Mouse (Mus musculus) CH12.LX (cell line): Measurements from ENCODE around the gene Zfp786. TPM values are rescaled to one million over a fixed set of nuclear protein-coding genes. Genes with fewer than 3 reads are reported as not detected.
"Not testable (repeated sequence)": the region's sequence is repeated elsewhere in the genome, so short reads cannot be mapped to it uniquely, and the experiment has no call there.

ENCODE experiments used
- DNase-seq: peaks from one replicate; pipeline ENCODE4 v3.0.0-alpha.2; 2013; ENCODE audit errors: extremely low read depth
- H3K27ac ChIP-seq: 2 replicates; pipeline ENCODE4 v1.5.1; 2012; ENCODE audit warnings: low read depth, mild to moderate bottlenecking, control low read depth, moderate library complexity; ENCODE audit not compliant: insufficient read depth
- H3K27me3 ChIP-seq: replicated peaks from 2 replicates; pipeline ENCODE3; 2012; ENCODE audit warnings: inconsistent platforms
- H3K36me3 ChIP-seq, 2 experiments: replicated peaks in 1 of 2; 2 replicates each; pipeline versions ENCODE3 to v1.6.1; 2012; ENCODE audit warnings: inconsistent platforms in 1 of 2, low read length in 1 of 2, mild to moderate bottlenecking in 1 of 2, mixed read lengths in 1 of 2, moderate library complexity in 1 of 2; ENCODE audit not compliant: control insufficient read depth in 1 of 2, insufficient read depth in 1 of 2
- H3K4me1 ChIP-seq, 2 experiments: 2 replicates each; pipeline ENCODE4 v1.6.1; 2012; ENCODE audit warnings: inconsistent platforms in 1 of 2, moderate library complexity in 1 of 2; ENCODE audit not compliant: insufficient read depth in 2 of 2, control insufficient read depth in 1 of 2
- H3K4me2 ChIP-seq: 2 replicates; pipeline ENCODE4 v1.6.1; 2012; ENCODE audit warnings: low read depth, mild to moderate bottlenecking, control low read depth; ENCODE audit not compliant: poor library complexity, insufficient read depth, severe bottlenecking
- H3K4me3 ChIP-seq, 3 experiments: fragments of 150-350 bp in 1 of 3; sonication (generic) in 1 of 3; replicated peaks in 1 of 3; 2 replicates each; pipeline versions ENCODE3 to v1.5.1; 2011 to 2012; ENCODE audit warnings: low read depth in 2 of 3, low read length in 2 of 3, mild to moderate bottlenecking in 2 of 3, moderate library complexity in 2 of 3, control low read depth in 1 of 3, improper control_type of control experiment in 1 of 3, inconsistent platforms in 1 of 3, mixed read lengths in 1 of 3; ENCODE audit not compliant: poor library complexity in 1 of 3
- H3K79me2 ChIP-seq: replicated peaks from 2 replicates; pipeline ENCODE4 v1.6.1; 2012; ENCODE audit warnings: mild to moderate bottlenecking, moderate library complexity; ENCODE audit not compliant: control insufficient read depth, poor library complexity, insufficient read depth, severe bottlenecking; ENCODE audit errors: extremely low read depth
- H3K9ac ChIP-seq: 2 replicates; pipeline ENCODE4 v1.6.1; 2012; ENCODE audit warnings: low read depth, mild to moderate bottlenecking, control low read depth, moderate library complexity; ENCODE audit not compliant: insufficient read depth
- H3K9me3 ChIP-seq: replicated peaks from 2 replicates; pipeline ENCODE3; 2012; ENCODE audit warnings: low read length, inconsistent platforms, mixed read lengths
- CHD1 ChIP-seq: IDR thresholded peaks from 2 replicates; pipeline ENCODE4 v1.6.1; 2012; ENCODE audit warnings: low read depth, low read length, improper control_type of control experiment, inconsistent platforms
- E2F4 ChIP-seq: IDR thresholded peaks from 2 replicates; pipeline ENCODE4 v1.6.1; 2011; ENCODE audit warnings: low read depth, low read length, improper control_type of control experiment; ENCODE audit not compliant: insufficient replicate concordance
- ELF1 ChIP-seq: IDR thresholded peaks from 2 replicates; pipeline ENCODE4 v1.6.1; 2014; ENCODE audit warnings: low read depth, mild to moderate bottlenecking, inconsistent platforms, low read length, improper control_type of control experiment
- GABPA ChIP-seq: IDR thresholded peaks from 2 replicates; pipeline ENCODE4 v1.6.1; 2012; ENCODE audit warnings: low read depth, low read length, improper control_type of control experiment, inconsistent platforms; ENCODE audit not compliant: insufficient replicate concordance
- IRF4 ChIP-seq: IDR thresholded peaks from 2 replicates; pipeline ENCODE4 v1.6.1; 2014; ENCODE audit warnings: low read depth, mild to moderate bottlenecking, inconsistent platforms, low read length, improper control_type of control experiment
- MAFK ChIP-seq: IDR thresholded peaks from 2 replicates; pipeline ENCODE4 v1.6.1; 2011; ENCODE audit warnings: low read length, improper control_type of control experiment; ENCODE audit not compliant: insufficient replicate concordance
- MEF2A ChIP-seq: IDR thresholded peaks from 2 replicates; pipeline ENCODE4 v1.6.1; 2014; ENCODE audit warnings: low read depth, mild to moderate bottlenecking, inconsistent platforms, low read length, improper control_type of control experiment, borderline replicate concordance
- MXI1 ChIP-seq: IDR thresholded peaks from 2 replicates; pipeline ENCODE4 v1.6.1; 2011; ENCODE audit warnings: mild to moderate bottlenecking, low read depth, low read length, improper control_type of control experiment
- TBP ChIP-seq: conservative IDR thresholded peaks from 2 replicates; pipeline ENCODE4 v1.6.1; 2011; ENCODE audit warnings: low read depth, low read length, improper control_type of control experiment
- UBTF ChIP-seq: IDR thresholded peaks from 2 replicates; pipeline ENCODE4 v1.6.1; 2012; ENCODE audit warnings: low read depth, mild to moderate bottlenecking, inconsistent platforms, low read length, improper control_type of control experiment, moderate library complexity
- ZNF384 ChIP-seq: IDR thresholded peaks from 2 replicates; pipeline ENCODE4 v1.6.1; 2012; ENCODE audit warnings: low read depth, low read length, improper control_type of control experiment, inconsistent platforms
- dilution Hi-C: fragments of 300-500 bp; cut with MboI; formaldehyde crosslinking; loops from 2 replicates; pipeline ENCODE4 v1.14.3; 2020; ENCODE audit warnings: low sequenced_read_pairs; ENCODE audit not compliant: extremely low pct_unique_long_range_greater_than_20kb, extremely low pct_ligation_motif_present
- in situ Hi-C: fragments of 300-500 bp; cut with MboI; formaldehyde crosslinking; loops from 3 replicates; pipeline ENCODE4 v1.14.3; 2019; ENCODE audit warnings: low sequenced_read_pairs, low pct_ligation_motif_present, low pct_unique_long_range_greater_than_20kb, mixed read lengths
- polyA plus RNA-seq: library from polyadenylated mRNA; unstranded; fragments of >175 nt; gene quantifications from 2 replicates; pipeline ENCODE4 v1.2.1, GENCODE M21; 2012; ENCODE audit warnings: low read depth; ENCODE audit not compliant: insufficient read length
- total RNA-seq, 2 experiments: library from RNA; depleted of rRNA; stranded (reverse); fragments of 300-350 nt in 1 of 2; fragments of >200 nt in 1 of 2; gene quantifications; 2 replicates each; pipeline ENCODE4 v1.2.3; 2012 to 2014

Zfp786 gene
- total and polyA plus RNA-seq, 3 experiments, result 0.30 to 0.89 (median 0.40) TPM

DNA sequence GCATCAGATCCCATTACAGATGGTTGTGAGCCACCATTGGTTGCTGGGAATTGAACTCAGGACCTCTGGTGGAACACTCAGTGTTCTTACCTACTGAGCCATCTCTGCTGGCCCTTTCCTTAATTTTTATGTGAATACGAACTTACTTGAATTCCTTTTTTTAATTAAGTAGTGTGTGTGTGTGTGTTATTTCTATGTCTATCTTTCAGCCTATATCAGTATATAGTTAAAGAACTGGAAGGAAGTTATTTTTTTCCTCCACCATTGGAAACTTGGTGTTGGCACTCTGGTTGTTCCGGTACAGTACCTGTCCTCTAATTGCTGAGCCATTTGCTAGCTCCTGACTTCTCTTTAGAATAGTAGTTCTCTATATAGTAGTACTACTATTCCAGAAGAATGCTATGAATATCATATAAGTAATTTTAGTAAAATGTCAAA is 50.1 kb downstream of the Zfp786 start:
- DNase-seq, result peak; percentile 68
- Histone ChIP-seq H3K4me1 (peaks cover 7 to 20% of the 10 kb centered on the region in 2 experiments; a peak in 3 of 4 replicates), H3K4me2 (peak overlapping the region; percentile 67; the same call in 1 of the 2 replicates), H3K9ac (peak overlapping the region; percentile 74), H3K9me3 (no peaks in the 10 kb centered on the region), H3K4me3 (peak overlapping the region in 2 of 3 experiments; percentile 56 to 83), H3K79me2 (no peaks in the 10 kb centered on the region), H3K36me3 (no peaks in the 10 kb centered on the region), H3K27ac (no peak overlapping the region), H3K27me3 (no peaks in the 10 kb centered on the region)
- TF ChIP-seq GABPA, result no peak
- peak; percentile 75 for TF ChIP-seq ELF1
- TF ChIP-seq TBP, result peak; percentile 98
- peak; percentile 61 for TF ChIP-seq ZNF384
- TF ChIP-seq MEF2A, result peak; percentile 67; the same call in 1 of the 2 replicates
- TF ChIP-seq CHD1, result 0 out of 2 replicates have a peak, but pooled peaks have one; percentile 39
- TF ChIP-seq MAFK, result peak; percentile 65; the same call in 1 of the 2 replicates
- TF ChIP-seq MXI1, result no peak
- TF ChIP-seq E2F4, result no peak
- TF ChIP-seq UBTF, result no peak
- no peak for TF ChIP-seq IRF4
- dilution Hi-C loops (no loop called here), in situ Hi-C loops (no loop called here)

DNA sequence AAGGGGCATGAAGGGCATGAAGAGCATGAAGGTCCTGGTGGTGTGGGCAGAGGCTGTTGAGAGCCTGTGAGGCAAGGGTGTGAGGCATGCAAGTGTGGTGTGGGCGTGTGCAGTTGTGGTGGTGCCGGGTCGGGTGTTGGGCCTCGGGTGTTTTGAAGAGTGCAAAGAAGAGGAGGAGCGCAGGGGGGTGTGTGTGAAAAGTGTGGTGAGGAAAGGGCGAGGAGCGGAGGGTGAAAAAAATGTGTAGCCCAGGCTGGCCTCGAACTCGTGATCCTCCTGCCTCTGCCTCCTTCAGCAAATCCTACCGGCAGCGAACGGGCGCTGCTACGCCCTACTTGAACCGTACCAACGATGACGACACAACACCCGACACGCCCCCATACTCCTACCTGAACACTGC is 58.9 kb downstream of the Zfp786 start:
- H3K4me3 ChIP-seq, result peak overlapping the region in 1 of 3 experiments; percentile 2
- H3K36me3 ChIP-seq, H3K4me2 ChIP-seq, H3K4me1 ChIP-seq, H3K79me2 ChIP-seq, H3K27me3 ChIP-seq, H3K9me3 ChIP-seq, dilution Hi-C loops, H3K9ac ChIP-seq, DNase-seq, H3K27ac ChIP-seq, in situ Hi-C loops: not testable (repeated sequence)

DNA sequence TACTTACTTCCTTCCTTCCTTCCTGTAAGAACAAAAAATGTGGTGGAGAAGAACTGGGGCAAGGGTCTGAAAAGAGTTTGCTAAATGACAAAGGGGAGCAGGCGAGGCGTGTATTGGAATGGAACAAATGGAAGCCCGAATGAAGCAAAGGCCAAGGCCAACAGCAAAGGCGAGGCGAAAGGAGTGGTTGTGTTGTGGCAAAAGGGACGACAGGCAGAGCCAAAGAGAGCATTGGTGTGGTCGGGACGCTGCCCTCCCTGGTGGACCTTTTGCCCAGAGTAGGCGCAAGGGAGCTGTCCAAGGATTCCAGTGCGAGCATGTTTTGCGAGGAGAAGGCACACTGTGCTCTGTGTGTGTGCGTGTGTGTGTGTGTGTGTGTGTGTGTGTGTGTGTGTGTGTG is 59.6 kb downstream of the Zfp786 start:
- H3K9ac ChIP-seq, DNase-seq, H3K4me2 ChIP-seq, H3K9me3 ChIP-seq, H3K4me3 ChIP-seq, in situ Hi-C loops, H3K27ac ChIP-seq, dilution Hi-C loops, H3K4me1 ChIP-seq, H3K27me3 ChIP-seq, H3K79me2 ChIP-seq, H3K36me3 ChIP-seq: not testable (repeated sequence)

DNA sequence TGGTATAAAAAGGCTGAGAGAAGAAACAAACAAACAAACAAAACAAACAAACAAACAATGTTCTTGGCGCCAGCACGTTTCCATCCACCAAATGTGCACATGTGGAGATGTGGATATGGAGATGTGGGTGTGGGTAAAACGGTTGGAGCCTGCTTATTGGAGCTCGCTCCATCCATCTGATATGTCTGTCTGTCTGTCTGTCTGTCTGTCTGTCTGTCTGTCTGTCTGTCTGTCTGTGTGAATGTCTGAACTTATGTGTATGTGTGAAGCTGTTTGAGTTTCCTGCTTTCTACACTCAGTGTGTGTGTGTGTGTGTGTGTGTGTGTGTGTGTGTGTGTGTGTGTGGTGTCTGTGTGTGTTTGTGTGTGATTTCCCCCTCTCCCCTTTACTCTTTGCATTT is 60.8 kb downstream of the Zfp786 start:
- H3K4me3 ChIP-seq, dilution Hi-C loops, in situ Hi-C loops: not testable (repeated sequence)

More for the DNA sequence above, 60.8 kb downstream of the Zfp786 start:
- not testable (repeated sequence) for H3K4me1 ChIP-seq, H3K9me3 ChIP-seq, H3K36me3 ChIP-seq, DNase-seq, H3K4me2 ChIP-seq, H3K9ac ChIP-seq, H3K27me3 ChIP-seq, H3K27ac ChIP-seq, H3K79me2 ChIP-seq
